ENCODE assay signal across 24 mouse cellular contexts in the genomic region with DNA sequence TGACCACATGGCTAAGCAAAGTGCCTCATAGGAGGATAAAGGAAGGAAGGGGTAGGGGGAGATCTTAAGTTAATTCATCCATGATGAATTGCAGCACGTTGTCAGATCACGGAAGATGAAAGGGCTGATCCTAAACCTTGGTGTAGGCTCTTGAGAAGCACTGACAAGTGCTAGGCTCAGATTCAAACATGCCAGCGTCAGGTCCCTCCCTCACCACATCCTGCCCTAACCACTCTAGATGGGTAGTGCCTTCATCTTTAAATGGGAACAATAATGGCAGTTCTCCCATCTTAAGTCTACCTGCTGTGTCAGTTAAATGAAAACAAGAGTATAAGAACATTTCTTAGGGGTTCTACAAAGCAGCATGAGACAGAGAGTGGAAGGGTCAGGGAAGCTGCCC. TPM values are rescaled to one million over a fixed set of nuclear protein-coding genes. Genes with fewer than 3 reads are reported as not detected.
DNase-seq lines count a peak whose midpoint lies in the region; ATAC-seq lines count a peak whose summit lies in the region.
"Had no signal": no experiment of that assay in that cellular context is flagged by ENCODE, and none has a peak within 500 bp of the region (broad histone marks: within the 10 kb centered on the region; RNA-seq: fewer than 3 reads in every experiment).

No protein-coding gene starts in this region.

- H3K36me3 ChIP-seq in forebrain, embryonic 11.5 days (ENCODE audit: control insufficient read depth, insufficient read depth, low read length): no peaks in the 10 kb centered on the region
- H3K36me3 ChIP-seq: embryonic facial prominence, embryonic 15.5 days; forebrain, embryonic 10.5 days; forebrain, embryonic 15.5 days; heart, embryonic 15.5 days; hindbrain, embryonic 13.5 days had no signal

- no peak overlapping the region for H3K9ac ChIP-seq in forebrain, embryonic 11.5 days (ENCODE audit: low read length)
- H3K9ac ChIP-seq: embryonic facial prominence, embryonic 15.5 days; forebrain, embryonic 15.5 days; heart, embryonic 15.5 days; hindbrain, embryonic 13.5 days had no signal

- peak; percentile 21 for DNase-seq in thymus, postnatal 14 days
- DNase-seq in thymus, postnatal 36 days: no peak
- peak; percentile 18 to 37 for DNase-seq in CD8-positive naive resting alpha-beta T cell, adult 2 months (ENCODE audit: low read depth in 2 of 2, low spot score in 2 of 2)
- DNase-seq in forebrain, embryonic 11.5 days (ENCODE audit: low spot score): no peak
- no peak for DNase-seq in spleen, postnatal 14 days (ENCODE audit: low spot score in 2 of 2)
- no peak for DNase-seq in frontal cortex, postnatal 36 days (ENCODE audit: low spot score in 2 of 2)
- DNase-seq: adrenal gland, adult 2 months; adrenal gland, postnatal 25 days; cerebellum, adult 18-20 months; cerebellum, adult 9-11 months; gastrocnemius, postnatal 10 days; heart, adult 2 months; heart, postnatal 14 days had no signal

- H3K27ac ChIP-seq in forebrain, embryonic 11.5 days (ENCODE audit: low read depth, low read length): no peak overlapping the region
- H3K27ac ChIP-seq: embryonic facial prominence, embryonic 15.5 days; forebrain, embryonic 10.5 days; forebrain, embryonic 15.5 days; heart, adult 2 months; heart, embryonic 15.5 days; hindbrain, embryonic 13.5 days; hindbrain, postnatal 0 days had no signal

- no peak overlapping the region for H3K4me2 ChIP-seq in forebrain, embryonic 11.5 days (ENCODE audit: low read depth, low read length, severe bottlenecking)
- H3K4me2 ChIP-seq: embryonic facial prominence, embryonic 15.5 days; forebrain, embryonic 15.5 days; heart, embryonic 11.5 days; heart, embryonic 15.5 days; hindbrain, embryonic 13.5 days had no signal

- no peaks in the 10 kb centered on the region for H3K27me3 ChIP-seq in forebrain, embryonic 11.5 days (ENCODE audit: control insufficient read depth, insufficient read depth, low read length)
- H3K27me3 ChIP-seq: forebrain, embryonic 15.5 days; hindbrain, embryonic 13.5 days had no signal

- H3K9me3 ChIP-seq in forebrain, embryonic 11.5 days (ENCODE audit: control insufficient read depth, low read length): no peaks in the 10 kb centered on the region
- H3K9me3 ChIP-seq: embryonic facial prominence, embryonic 15.5 days; forebrain, embryonic 10.5 days; forebrain, embryonic 15.5 days; heart, embryonic 15.5 days; hindbrain, embryonic 13.5 days had no signal

- 71% methylated on average over 3 of the region's 3 CpGs for WGBS in forebrain, embryonic 11.5 days

- H3K4me3 ChIP-seq in forebrain, embryonic 11.5 days (ENCODE audit: low read depth, low read length): no peak overlapping the region
- H3K4me3 ChIP-seq: embryonic facial prominence, embryonic 15.5 days; erythroblast, embryonic 14.5 days; forebrain, embryonic 10.5 days; forebrain, embryonic 15.5 days; heart, adult 2 months; heart, embryonic 15.5 days; hindbrain, embryonic 13.5 days had no signal

- no peaks in the 10 kb centered on the region for H3K4me1 ChIP-seq in forebrain, embryonic 11.5 days (replicated peaks; ENCODE audit: control insufficient read depth, insufficient read depth, low read length)
- H3K4me1 ChIP-seq: embryonic facial prominence, embryonic 15.5 days; forebrain, embryonic 10.5 days; heart, embryonic 15.5 days had no signal

- peak; percentile 91 for ATAC-seq in inflammation-experienced regulatory T-cells, adult 6 months
- no peak for ATAC-seq in forebrain, embryonic 11.5 days (replicated peaks; ENCODE audit: low FRiP score)
- ATAC-seq: forebrain, embryonic 15.5 days; hindbrain, postnatal 0 days had no signal

RNA-seq across cellular contexts. Expression of gene Kcna10, which starts 2.7 kb away (rescaled TPM):
- polyA plus RNA-seq in inflammation-experienced regulatory T-cells, adult 6 months (2017; shearing (Covaris generic)): not detected
- not detected in 2 replicates for polyA plus RNA-seq in forebrain, embryonic 11.5 days (2014; fragmentation: Nextera tagmentation; extraction: Ambion mirVana)
- polyA plus RNA-seq: adrenal gland, adult 2 months; C2C12; embryonic facial prominence, embryonic 11.5 days; embryonic facial prominence, embryonic 15.5 days; erythroblast, embryonic 14.5 days; forebrain, embryonic 10.5 days; forebrain, embryonic 15.5 days; heart, adult 2 months; heart, embryonic 11.5 days; heart, embryonic 15.5 days; hindbrain, embryonic 13.5 days; hindbrain, postnatal 0 days had no signal

RNA-seq across cellular contexts. Expression of gene Cym, which starts 35.9 kb away (rescaled TPM):
- polyA plus RNA-seq in inflammation-experienced regulatory T-cells, adult 6 months (2017; shearing (Covaris generic)): under 1 TPM in 1 of 3 experiments, not detected in 2; 0.49 TPM
- not detected in 2 replicates for polyA plus RNA-seq in forebrain, embryonic 11.5 days (2014; fragmentation: Nextera tagmentation; extraction: Ambion mirVana)
- polyA plus RNA-seq: C2C12; embryonic facial prominence, embryonic 11.5 days; erythroblast, embryonic 14.5 days; forebrain, embryonic 10.5 days; hindbrain, postnatal 0 days had no signal

RNA-seq across cellular contexts. Expression of gene A630076J17Rik, which starts 44.8 kb away (rescaled TPM):
- under 1 TPM in 1 of 3 experiments, not detected in 2; 0.31 TPM for polyA plus RNA-seq in inflammation-experienced regulatory T-cells, adult 6 months (2017; shearing (Covaris generic))
- polyA plus RNA-seq in forebrain, embryonic 11.5 days (2014; fragmentation: Nextera tagmentation; extraction: Ambion mirVana): not detected in 2 replicates
- polyA plus RNA-seq: adrenal gland, adult 2 months; embryonic facial prominence, embryonic 15.5 days; erythroblast, embryonic 14.5 days; forebrain, embryonic 10.5 days; forebrain, embryonic 15.5 days; heart, embryonic 11.5 days; hindbrain, embryonic 13.5 days; hindbrain, postnatal 0 days had no signal

RNA-seq across cellular contexts. Expression of gene Prok1, which starts 53.9 kb away (rescaled TPM):
- polyA plus RNA-seq in inflammation-experienced regulatory T-cells, adult 6 months (2017; shearing (Covaris generic)): under 1 TPM in 2 of 3 experiments, not detected in 1; 0.25 to 0.40 TPM
- polyA plus RNA-seq in forebrain, embryonic 11.5 days (2014; fragmentation: Nextera tagmentation; extraction: Ambion mirVana): 0.11 TPM in 1 of 2 replicates, not detected in the other
- polyA plus RNA-seq: adrenal gland, adult 2 months; C2C12; embryonic facial prominence, embryonic 11.5 days; embryonic facial prominence, embryonic 15.5 days; erythroblast, embryonic 14.5 days; forebrain, embryonic 10.5 days; forebrain, embryonic 15.5 days; heart, adult 2 months; heart, embryonic 11.5 days; heart, embryonic 15.5 days had no signal

Comparison
In these comparisons a context has a peak if more than half of its experiments do, and no peak if none do; other contexts are left out.
1. DNase-seq: peak in thymus, postnatal 14 days (single experiment) and CD8-positive naive resting alpha-beta T cell, adult 2 months (2 of 2); none in thymus, postnatal 36 days (0 of 2), forebrain, embryonic 11.5 days (single experiment), spleen, postnatal 14 days (0 of 2) and frontal cortex, postnatal 36 days (0 of 2).